Mouse (Mus musculus) gastrocnemius, adult 8-10 months (tissue): ENCODE data around the gene Fkbp6. TPM values are rescaled to one million over a fixed set of nuclear protein-coding genes. Genes with fewer than 3 reads are reported as not detected.

Experiments used
- DNase-seq, 2 experiments: peaks; one replicate each; pipeline ENCODE4 v3.0.0; 2022; ENCODE audit warnings: low spot score in 2 of 2
- total RNA-seq, 4 experiments: library from RNA; stranded (reverse); gene quantifications; 2 replicates each; pipeline ENCODE4 v1.2.4; 2022

The Fkbp6 gene
- total RNA-seq, 4 experiments from 2014 or later: not detected

- DNase-seq: no peak
Measured at GRCm38 (mm10) chr5:135352995-135353394, 3.2 kb upstream of the Fkbp6 start, which contains the start of gene Trim50. TSS of gene Trim50 (plus strand) at chr5:135353295.

DNA sequence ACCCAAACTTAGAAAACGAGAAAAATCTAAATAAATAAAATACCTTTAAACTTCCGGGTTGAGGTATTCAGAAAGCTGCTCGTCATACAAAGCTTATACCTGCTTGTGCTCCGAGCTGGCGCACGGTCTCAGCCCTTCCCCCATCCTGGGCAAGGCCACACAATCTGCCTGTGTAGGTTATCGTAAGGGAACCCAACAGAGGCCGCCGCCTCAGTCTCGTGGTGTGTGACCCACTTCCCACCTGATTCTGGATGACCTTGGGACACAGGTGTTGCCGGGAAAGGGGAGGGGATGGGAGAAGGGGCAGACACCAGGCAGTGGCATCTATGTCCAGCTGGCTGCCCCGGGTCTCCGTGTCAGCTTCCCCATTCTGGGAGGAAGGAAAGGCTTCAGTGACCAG lies 1.8 kb upstream of the Fkbp6 start:
- no peak for DNase-seq

DNA sequence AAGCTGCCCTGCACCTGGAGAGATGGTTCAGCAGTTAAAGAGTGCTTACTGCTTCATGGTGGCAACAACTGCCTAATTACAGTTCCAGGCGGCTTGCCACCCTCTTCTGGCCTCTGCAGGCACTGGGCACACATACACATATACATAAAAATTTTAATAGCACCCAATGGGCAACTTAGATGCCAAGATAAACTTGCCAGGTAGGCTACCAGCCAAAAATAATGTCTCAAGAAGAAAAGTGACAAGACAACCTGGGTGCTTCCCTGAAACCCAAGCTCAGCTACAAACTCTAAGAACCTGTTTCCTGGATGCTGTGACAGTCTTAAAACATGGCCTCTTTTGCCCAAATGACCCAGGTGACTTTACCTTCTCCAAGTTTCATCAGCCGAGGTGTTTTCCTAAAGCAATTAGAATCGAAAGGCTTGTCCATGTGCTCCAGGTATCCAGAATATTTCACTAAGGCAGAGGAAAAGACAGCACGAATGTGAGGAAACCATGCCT lies 2.3 kb downstream of the Fkbp6 start:
- no peak for DNase-seq

- DNase-seq: no peak
Measured at GRCm38 (mm10) chr5:135346430-135346829, 3.4 kb downstream of the Fkbp6 start.

DNA sequence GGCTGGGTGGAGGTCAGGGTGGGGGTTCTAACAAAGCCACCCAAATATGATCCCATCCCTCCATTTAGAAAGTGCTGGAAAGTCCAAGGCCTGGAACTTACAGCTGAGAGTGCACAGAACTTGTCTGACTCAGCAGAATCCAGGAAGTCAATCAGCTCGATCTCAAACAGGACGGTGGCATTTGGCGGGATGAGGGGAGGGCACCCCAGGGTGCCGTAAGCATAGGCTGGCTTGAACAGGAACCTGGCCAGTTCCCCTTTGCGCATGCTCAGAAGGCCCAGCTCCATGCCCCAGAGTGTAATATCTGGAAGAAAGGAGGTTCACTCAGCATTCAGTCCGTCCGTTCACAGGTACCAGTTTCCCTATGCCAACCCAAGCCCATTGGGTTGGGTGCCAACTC lies 3.9 kb downstream of the Fkbp6 start:
- DNase-seq: no peak

- no peak for DNase-seq
Measured at GRCm38 (mm10) chr5:135337575-135337974, 12.3 kb downstream of the Fkbp6 start.

DNA sequence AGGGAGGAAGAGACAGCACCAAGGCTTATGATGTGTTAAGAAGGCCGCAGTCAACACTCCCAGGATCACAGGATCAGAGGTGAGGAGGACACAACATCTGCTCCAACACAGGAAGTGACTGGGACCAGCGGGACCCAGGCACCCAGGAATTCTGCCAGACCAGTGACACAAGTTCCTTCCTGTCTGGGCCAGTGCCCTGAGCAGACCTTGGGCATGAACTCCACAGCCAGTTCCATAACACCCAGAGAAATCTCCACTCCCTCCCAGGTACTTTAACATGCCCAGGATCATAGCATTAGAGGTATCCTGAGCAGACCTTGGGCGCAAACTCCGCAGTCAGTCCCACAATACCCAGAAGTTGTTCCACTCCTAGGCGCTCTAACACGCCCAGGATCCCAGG lies 18.7 kb downstream of the Fkbp6 start:
- no peak for DNase-seq

GRCm38 (mm10) chr5:135330201-135330600 lies 19.6 kb downstream of the Fkbp6 start:
- DNase-seq: no peak

- DNase-seq: no peak
Measured at GRCm38 (mm10) chr5:135329471-135329870, 20.4 kb downstream of the Fkbp6 start.

DNA sequence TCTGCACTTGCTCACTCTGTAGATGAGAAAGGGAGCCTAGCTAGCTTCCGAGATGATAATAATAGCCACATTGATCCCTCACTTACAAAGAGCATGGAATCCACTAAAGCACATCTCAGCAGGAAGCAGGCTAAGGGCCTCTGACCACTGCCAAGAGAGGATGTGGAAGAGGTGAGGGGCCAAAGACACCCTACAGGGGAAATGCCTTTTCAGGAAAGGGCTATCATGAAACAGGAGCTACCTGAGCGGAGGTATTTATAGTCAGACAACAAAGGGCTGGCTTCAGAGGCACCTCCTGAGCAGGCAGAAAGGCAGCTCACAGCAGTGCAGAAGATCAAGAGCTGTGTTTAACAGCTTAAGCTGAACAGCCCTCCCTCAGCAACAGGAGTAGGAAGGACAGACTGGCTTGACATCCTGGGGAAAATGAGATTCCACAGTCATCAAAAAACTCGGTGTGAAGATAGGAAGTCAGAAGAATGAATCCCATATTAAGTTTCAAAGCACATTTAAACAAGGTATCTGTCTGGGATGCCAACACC lies 23.7 kb downstream of the Fkbp6 start:
- no peak for DNase-seq

- no peak for DNase-seq
Measured at GRCm38 (mm10) chr5:135322197-135322596, 27.6 kb downstream of the Fkbp6 start.

- no peak for DNase-seq
Measured at GRCm38 (mm10) chr5:135319856-135320255, 30.0 kb downstream of the Fkbp6 start.

GRCm38 (mm10) chr5:135316177-135316576 lies 33.7 kb downstream of the Fkbp6 start:
- no peak for DNase-seq

GRCm38 (mm10) chr5:135306321-135306965 lies 43.4 kb downstream of the Fkbp6 start:
- DNase-seq: no peak

DNA sequence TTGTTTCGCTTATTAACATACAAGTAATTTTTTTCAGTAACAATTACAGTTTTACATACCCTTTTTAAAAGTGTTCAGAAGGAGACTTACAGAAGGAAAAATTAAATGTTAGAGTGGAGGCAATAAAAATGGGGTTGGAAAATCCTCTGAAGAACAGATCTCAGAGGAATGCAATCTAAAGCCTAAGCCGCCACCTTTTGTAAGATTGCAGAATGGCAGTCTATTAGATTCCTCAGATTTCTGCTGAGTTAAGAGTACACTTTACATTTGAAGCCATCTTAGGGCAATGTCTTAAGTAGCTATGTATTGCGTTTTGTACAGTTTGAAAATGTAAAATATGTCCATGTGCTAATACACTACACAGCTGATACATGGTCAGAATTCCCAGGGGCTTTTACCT lies 47.4 kb downstream of the Fkbp6 start:
- no peak for DNase-seq

GRCm38 (mm10) chr5:135301916-135302315 lies 47.9 kb downstream of the Fkbp6 start:
- DNase-seq: no peak

- no peak for DNase-seq
Measured at GRCm38 (mm10) chr5:135292001-135292400, 57.8 kb downstream of the Fkbp6 start.

DNA sequence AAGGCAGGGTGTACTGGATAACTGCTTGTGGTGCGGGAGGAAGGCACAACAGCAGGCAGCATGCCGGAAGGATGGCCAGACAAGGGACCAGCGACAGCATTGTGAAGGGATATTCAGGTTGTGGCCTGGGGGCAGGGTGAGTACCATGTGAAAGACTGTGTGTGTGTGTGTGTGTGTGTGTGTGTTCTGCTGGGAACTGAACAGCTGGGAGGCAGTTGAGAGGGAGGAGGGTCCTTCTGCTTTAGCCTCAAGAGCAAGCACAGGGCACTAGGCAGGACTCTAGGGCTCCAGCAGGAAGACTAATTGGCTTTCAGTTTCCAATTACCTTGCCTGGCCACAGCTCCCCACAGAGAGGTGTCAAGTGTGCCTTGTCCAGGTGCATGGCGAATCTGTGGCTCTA lies 58.7 kb downstream of the Fkbp6 start:
- DNase-seq: no peak

- DNase-seq: no peak
Measured at GRCm38 (mm10) chr5:135290703-135291102, 59.1 kb downstream of the Fkbp6 start.

DNA sequence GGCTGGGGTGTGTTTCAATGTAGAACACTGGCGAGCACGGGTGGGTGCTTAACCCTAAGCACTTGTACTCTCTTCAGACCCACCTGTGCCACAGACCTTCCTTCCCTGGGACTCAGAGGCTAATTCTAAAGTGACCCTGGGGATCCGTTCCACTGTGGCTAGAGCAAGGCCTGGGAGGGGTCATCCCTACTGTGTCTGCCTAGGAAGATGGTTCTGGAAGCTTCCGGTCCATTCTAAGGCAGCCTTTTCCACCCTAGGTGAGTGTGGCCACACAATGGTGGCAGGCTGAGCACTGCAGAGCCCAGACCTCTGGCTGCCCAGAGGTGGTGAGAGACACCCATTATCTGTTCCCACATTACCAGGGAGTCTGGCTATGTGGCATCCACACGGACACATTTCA lies 62.9 kb downstream of the Fkbp6 start:
- no peak for DNase-seq

DNA sequence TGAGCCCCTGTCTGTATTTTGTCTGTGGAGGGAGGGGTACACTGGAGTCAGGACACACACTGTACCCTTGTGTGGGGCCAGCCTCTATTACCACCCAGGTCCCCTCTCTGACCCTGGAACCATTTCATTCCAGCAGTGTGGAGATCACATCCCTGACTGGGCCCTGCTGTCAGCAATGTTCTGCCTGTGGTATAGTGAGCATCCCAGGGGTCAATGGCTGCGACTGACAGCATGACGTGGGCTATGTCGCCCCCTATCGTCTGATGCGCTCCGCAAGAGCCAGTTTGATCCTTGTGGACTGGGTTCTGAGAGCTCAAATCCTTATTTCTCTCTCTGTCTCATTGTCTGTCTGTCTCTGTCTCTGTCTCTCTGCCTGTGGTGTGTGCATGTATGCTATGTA lies 63.7 kb downstream of the Fkbp6 start:
- peak; percentile 46 to 64 for DNase-seq

DNA sequence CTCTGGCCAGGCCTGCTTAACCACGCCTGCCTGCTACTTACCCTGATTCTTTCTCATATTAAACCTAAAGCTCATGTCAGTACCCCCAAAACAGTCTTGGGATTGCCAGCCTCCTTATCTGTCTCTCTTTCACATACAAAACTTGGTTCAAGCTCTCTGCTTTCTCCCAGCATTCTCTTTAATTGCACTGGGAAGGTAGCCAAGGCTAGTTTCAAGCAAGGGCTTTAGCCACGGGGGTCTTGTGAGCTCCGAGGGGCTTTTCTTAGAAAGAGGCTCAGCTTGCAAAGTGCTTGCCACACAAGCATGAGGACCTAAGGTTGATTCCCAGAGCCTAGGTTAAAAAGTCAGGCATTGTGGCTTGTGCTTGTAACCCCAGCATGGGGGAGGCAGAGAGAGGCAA lies 64.6 kb downstream of the Fkbp6 start:
- DNase-seq: no peak

DNA sequence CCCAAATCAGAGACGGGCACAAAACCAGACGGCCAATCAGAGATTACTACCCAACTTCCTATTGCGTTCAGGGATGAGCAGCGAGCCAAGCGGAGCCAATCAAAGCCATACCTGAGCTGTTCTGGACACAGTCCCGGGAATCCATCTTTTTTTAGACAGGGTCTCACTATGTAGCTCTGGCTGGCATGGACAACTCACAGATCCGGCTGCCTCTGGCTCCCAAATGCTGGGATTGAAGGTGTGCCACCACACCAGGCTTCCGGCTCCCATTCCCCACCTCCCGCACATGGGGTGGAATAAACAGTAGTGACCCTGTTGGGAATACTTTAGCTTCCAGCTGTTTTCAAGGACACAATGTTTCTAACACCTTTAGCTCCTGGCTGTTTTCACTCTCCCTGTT lies 69.6 kb downstream of the Fkbp6 start:
- DNase-seq: no peak
